Mouse (Mus musculus) leukemia stem cell, adult 10-12 weeks (primary cell): Measurements from ENCODE around the gene Rsad2. TPM values are rescaled to one million over a fixed set of nuclear protein-coding genes. Genes with fewer than 3 reads are reported as not detected.

Source experiments
- polyA plus RNA-seq: library from polyadenylated mRNA; stranded (reverse); fragments of >175 nt; gene quantifications from 2 replicates; pipeline ENCODE4 v1.2.3, GENCODE M21; 2012; ENCODE audit warnings: low replicate concordance

Gene Rsad2
- polyA plus RNA-seq, result 21.3 and 21.6 TPM in 2 replicates

GRCm38 (mm10) chr12:26456028-26456698, at the start of gene Rsad2:
Gene Rsad2 (minus strand): TSS chr12:26456452.

GRCm38 (mm10) chr12:26469098-26470041, 13.1 kb upstream of the Rsad2 start, which contains the start of gene Cmpk2:
Gene Cmpk2 (plus strand): TSS chr12:26469204.

GRCm38 (mm10) chr12:26415104-26415771, 41.0 kb downstream of the Rsad2 start, which contains the start of gene Rnf144a:
Gene Rnf144a (minus strand): TSS chr12:26415254.

Other genes starting within 250 kb of the Rsad2 start
- 3.7 and 3.9 TPM in 2 replicates for gene Rnf144a, start 41.2 kb downstream of the Rsad2 start, polyA plus RNA-seq
- 3.7 and 7.5 TPM in 2 replicates for gene Cmpk2, start 12.8 kb upstream of the Rsad2 start, polyA plus RNA-seq